Mouse (Mus musculus) spleen, embryonic (tissue): ENCODE measurements around the gene Oaz3.

Experiments used
- CTCF ChIA-PET: fragments of 350-600 bp; sonication (Branson Sonifier 250); formaldehyde crosslinking; loops from one replicate; lab custom pipeline; 2022; lab: Charles Lee

The Oaz3 gene

DNA sequence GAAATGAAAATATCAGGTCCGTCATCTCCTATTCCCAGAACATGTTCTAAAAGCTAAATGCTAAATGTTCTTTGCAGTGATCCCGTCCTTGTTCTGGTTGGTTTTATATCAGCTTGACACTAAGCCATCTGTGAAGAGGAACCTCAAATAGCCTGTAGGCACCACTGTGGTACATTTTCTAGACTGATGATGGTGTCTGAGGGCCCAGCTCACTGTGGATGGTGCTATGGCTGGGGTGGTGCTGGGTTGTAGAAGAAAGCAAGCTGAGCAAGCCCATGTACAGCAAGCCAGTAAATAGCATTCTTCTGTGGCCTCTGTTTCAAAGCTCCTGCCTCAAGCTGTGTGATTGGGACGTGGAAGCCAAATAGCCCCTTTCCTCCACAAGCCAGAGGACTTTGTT lies 13.3 kb upstream of the Oaz3 start:
- CTCF ChIA-PET = interaction anchor here (1.9 kb wide), 1 partner anchor 13 kb away, joined by 10 read pairs; no protein-coding TSS in a partner anchor

DNA sequence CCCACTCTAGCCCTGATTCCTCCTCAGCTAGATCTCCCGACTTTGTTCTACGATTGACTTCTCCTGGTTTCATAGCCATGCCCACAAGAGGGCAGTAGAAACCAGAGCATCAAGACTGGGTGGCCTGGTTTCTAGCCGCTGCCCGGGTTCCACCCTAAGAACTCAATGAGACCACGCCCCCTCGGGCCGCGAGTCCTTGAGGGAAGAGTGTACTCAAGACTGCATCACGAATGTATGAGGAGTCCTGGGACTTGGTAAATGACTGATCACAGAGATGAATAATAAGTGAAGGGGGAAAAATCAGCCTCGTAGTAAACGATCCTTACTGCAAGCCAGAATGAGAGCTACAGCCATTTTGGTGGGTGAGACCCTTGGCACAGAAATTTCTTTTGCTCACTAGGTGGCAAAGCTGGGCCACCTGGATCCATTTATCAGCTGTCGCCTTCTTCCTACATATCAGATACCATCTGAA lies 12.8 kb upstream of the Oaz3 start:
- CTCF ChIA-PET = interaction anchor here (0.8 to 1.9 kb wide), 2 partner anchors 12 to 94 kb away, joined by 3 to 10 read pairs; partner anchors contain the start of gene C2cd4d

DNA sequence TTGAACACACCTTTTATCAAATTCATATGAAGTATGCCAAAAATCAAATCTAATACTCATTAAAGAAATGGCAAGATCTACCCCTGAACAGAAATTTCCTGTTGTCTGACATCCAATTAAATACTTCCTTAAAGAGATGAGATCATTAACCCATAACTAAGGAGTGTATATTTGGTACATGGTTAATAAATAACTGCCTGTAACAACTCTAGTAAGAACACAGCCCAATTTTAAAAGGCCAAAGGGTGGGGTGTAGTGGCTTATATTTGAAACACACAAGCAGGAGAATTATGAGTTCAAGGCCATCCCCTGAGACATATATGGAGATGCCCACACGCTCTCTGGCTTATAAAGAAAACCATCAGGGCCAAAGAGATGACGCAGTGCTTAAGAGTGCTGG lies 5.7 kb upstream of the Oaz3 start:
- CTCF ChIA-PET = no interaction called here

DNA sequence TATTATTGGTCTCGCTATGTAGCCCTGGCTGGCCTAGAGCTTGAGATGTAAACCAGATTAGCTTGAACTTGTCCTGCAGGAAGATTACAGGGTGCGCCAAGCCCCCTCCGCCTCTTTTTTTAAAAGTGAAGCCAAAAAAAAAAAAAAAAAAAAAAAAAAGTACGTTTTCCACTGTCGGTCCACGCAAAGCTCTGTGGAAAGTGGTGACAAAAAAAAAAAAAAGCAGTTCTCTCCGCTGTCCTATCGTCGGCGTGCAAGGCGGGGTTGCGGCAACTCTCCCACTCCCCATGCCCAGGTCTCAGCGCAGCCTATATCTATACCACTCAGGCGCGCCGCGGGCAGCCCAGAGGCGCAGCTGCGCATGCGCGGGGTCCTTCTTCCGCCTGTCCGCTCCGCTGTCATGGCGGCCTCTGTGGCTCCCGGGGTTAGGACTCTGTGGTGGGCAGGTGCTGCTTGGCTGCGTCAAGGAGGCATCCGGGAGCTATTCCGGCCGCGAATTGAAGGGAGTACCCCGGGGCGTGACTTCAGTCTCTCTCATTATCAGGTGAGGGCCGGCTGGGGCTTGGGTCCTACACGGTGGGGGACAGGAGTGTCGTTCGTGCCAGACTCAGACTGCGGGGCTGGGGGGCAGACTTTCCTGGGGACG lies 641 bp downstream of the Oaz3 start, which contains the start of gene Mrpl9:
Mrpl9 (plus strand) TSS at position 368 of the 646 bp plus-strand sequence.
- CTCF ChIA-PET = interaction anchor here (0.5 to 0.7 kb wide), 5 partner anchors 9 to 929 kb away, joined by 4 to 12 read pairs (median 5); no protein-coding TSS in a partner anchor

DNA sequence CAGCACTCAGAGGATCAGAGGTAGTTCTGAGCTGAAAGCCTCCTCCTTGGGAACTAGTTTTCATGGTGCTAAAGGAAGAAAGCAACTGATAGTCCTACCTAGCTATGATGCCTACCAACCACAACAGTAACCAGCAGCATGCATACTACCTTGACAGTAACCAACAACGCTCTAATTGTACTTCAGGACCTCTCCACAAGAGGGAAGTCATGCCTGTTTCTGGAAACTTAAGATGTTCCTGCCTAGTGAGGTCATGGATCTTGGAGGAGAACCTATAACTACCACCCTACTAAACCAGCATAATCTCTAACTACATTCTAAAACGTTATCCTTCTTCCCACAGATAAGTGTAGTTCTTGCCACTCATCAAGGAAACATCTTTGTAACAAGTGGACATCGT lies 2.5 kb downstream of the Oaz3 start:
- CTCF ChIA-PET = no interaction called here

DNA sequence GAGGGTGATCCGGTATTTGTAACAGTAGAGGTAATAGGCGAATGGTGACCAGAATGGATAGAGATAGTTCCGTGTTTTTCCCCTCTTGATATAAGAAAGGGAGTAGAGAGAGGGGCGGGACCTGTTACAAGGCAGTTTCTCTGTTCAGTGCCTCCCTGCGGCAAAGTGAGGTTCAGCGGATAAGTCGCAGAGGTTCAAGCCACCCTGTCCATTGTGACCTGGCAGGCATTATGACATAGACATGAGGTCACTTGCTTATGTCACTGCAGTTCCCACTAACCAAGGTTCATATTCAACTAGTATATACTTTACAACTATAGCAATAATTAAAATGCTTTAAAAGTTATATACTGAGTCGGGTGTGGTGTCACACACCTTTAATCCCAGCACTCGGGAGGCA lies 7.3 kb downstream of the Oaz3 start:
- CTCF ChIA-PET = no interaction called here

DNA sequence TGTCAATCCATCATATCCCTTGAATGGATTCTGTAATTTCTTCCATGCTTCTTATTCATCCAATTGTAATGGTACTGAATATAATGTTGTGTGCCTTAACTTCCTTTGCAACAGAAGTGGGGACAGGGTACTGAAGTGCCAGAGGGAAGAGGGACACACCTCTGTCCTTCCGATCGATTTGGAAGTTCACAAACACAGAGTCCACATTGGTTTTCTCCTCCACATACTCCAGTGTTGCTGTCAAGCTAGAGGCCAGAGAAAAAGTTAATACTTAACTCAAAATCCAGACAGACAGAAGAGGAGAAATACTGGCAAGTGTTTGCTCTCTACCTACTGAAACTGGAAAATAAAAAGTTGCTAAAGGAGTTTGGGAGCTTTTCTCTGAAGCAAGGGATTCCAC lies 9.4 kb downstream of the Oaz3 start:
- CTCF ChIA-PET = no interaction called here

DNA sequence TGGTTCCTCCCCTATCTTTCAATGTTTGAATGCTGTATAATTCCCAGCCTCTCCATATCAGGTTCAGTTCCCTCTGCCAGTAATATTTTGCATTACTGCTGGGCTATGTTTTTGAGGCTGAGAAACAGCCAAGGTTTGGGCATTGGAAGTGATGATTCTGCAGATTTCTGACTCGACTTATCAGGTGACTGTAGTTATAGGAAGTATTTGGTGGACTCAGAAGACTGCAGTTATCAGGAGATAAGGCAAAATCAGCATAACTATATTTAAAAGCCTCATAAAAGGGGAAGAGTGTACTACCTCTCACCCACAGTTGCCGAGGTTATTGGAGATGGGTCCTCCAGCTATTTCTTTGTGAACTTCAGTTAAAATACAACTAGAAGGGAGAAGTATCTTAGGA lies 12.7 kb downstream of the Oaz3 start:
- CTCF ChIA-PET = no interaction called here

DNA sequence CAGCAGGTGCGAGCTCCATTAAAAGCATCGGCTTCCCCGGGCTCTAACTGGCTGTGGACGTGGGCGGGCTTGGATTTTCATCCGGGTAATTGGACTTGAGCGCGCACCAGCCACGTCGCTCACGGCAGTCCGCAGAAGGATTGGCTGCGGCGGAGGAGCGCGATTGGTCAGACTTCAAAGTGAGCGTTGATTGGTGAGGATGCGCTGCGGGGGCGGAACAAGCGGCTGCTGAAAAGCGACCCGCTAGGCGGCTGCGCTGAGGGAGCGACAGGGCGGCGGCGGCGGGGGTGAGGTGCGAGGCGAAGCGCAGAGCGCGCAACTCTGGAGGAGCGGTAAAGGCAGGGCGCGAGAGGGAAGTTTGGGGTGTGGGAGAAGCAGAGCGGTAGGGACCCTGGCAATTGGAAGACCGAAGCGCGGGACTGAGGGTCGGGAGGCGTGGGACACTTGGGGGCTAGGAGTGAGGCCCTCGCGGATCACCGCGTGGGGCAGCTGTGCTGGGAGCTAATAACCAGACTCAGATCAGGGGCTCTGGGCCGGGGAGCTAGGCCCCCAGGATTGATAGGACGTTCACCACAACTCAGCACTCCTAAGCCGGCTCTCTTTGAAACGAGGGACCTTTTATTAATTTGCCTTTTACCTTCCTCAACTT lies 30.6 kb downstream of the Oaz3 start, which contains the start of gene Tdrkh:
Tdrkh (plus strand) TSS at position 243 of the 649 bp plus-strand sequence.
- CTCF ChIA-PET = no interaction called here

DNA sequence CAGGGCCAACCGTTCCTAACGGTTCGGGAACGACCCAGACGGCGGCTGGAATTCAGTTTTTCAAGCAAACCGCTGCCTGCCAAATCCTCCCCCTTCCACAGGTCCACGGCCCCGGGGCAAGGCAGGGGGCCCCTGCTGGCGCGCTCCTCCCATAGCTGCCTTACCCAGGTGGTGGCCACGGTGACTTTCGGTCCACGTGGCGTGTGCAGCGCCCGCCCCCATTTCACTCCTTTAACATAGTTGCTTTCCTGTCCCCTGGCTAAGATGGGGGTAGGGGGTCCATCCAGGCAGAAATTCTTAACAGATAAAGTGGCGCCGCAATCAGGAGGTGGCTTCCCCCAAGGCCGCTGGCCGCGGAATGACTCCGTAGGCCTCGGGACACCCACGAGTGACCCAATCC lies 31.2 kb downstream of the Oaz3 start:
- CTCF ChIA-PET = no interaction called here

DNA sequence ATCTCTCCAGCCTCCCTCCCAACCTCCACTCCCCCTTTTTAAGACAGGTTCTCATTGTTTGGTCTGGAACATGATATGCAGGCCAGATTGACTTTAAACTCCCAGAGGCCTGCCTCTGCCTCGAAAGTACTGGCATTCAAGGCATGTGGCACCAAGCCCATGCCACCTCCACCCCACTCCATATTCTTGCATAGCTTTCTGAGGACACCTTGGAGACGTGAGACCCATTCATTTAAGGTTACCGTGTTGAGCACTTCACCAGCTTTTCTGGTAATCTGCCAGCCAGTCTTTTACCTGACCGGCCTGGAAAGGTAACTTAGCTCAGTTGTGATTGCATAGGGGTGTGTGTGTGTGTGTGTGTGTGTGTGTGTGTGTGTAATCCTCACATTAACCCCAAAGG lies 38.2 kb downstream of the Oaz3 start:
- CTCF ChIA-PET = no interaction called here

DNA sequence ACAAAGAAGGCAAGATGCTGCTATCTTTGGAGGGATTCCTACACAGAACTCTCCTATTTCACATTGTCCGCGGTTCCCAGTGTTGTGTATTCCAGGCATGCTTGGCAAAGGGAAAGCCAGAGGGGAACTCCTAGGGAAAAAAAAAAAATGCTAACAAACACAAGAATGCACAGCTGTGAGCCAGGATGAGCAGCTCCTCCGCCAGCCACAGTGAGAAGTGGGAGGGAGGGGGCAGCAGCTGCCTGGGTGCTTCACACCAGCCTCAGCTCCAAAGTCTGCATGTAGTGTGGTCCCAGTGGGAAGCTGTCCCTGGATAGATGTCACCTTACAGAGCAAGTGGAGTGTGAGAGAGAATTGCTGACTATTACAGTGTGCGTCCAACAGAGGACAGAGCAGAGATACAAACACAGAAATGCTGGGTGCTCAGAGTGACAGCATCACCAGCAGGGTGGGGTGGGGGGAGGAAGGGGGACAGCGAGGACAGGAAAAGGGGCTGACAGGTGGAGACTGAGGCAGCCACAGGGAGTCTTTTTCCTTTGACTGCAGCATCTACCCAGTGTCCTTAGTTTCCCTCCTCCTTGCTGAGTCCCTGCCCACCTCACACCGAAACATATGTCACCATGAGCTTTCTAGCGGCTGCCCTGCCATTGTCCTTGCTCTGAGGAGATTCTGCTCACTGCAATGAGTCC lies 39.2 kb downstream of the Oaz3 start:
- CTCF ChIA-PET = no interaction called here

DNA sequence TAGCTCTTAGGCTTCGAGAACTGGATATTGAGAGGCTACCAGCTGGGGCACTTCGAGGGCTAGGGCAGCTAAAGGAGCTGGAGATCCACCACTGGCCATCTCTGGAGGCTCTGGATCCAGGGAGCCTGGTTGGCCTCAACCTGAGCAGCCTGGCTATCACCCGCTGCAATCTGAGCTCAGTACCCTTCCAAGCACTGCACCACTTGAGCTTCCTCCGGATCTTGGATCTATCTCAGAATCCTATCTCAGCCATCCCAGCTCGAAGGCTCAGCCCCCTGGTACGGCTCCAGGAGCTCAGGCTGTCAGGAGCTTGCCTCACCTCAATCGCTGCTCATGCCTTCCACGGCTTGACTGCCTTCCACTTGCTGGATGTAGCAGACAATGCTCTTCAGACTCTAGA lies 41.3 kb downstream of the Oaz3 start:
- CTCF ChIA-PET = no interaction called here

DNA sequence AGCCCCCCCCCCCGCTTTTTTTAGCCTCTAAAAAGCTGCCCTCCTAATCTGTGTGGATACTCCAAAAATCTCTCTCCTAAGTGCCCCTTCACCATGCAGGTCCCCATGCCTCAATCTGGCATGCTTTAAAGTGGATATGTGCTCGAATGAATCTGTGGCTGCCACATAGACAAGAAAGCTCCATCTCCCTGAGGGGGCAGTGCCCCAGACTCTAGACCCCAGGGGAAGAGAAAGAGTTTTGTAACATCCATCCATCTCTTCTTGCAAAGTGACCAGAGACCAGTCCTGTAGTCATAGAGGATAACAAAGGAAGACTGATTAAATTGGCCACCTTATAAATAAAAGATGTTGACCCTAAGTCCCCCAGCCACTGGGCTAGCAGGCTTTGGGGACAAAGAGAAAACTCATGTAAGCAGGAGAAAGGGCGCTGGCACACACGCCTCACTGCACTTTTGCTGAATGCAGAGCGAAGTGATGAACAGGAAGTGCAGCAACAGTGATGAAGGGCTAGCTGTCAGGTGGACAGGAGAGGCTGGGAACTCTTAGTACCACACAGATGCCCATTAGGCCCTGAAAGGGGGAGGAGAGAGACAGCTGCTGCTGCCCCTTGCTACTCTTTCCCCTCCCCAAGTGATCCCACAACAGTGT lies 43.9 kb downstream of the Oaz3 start:
- CTCF ChIA-PET = interaction anchor here (0.6 kb wide), 1 partner anchor 419 kb away, joined by 6 read pairs; no protein-coding TSS in a partner anchor

DNA sequence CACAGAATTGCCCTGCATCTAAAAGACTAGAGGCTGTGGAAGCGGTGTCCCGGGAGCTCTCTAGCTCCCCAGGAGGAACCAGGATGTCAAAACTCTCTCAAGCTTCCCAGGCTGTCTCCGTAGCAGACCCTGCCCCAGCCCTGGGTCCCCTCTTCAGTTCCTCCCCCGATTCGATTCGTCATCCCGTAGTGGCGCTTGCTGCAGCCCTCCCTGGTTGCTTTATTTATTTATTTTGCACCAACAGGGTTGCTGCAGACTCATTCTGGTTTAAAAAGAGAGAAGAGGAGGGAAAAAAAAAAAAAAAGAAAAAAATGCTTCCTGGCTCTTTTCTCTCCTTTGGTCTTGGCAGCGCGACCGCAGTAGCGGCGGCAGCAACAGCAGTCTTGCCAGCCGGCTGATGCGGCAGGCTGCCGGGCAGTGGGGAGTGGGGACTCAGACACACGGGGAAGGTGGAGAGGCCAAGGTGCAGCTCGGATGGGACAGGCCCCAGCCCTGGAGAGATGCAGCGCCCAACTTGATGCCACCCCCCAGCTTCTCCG lies 44.7 kb downstream of the Oaz3 start:
- CTCF ChIA-PET = no interaction called here

DNA sequence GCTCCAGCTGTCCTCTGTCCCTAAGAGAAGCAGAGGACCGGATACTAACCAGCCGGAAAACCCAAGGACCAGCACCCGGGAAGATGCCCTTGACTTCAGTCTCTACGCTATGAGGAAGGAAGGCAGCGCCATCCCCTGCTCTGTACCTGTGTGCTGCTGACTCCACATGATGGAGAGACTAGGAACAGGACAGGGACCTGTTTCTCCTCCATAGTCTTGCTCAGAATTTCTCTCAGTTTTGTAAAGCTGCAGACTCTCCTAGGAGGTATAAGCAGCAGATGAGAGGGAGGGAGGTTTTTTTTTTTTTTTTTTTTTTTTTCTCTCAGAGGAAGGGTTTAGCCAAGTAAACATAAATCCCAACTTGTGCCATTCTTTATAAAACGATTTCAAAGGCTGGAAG lies 45.5 kb downstream of the Oaz3 start, which contains the start of gene Lingo4:
Lingo4 (plus strand) TSS at position 301 of the 400 bp plus-strand sequence.
- CTCF ChIA-PET = no interaction called here

DNA sequence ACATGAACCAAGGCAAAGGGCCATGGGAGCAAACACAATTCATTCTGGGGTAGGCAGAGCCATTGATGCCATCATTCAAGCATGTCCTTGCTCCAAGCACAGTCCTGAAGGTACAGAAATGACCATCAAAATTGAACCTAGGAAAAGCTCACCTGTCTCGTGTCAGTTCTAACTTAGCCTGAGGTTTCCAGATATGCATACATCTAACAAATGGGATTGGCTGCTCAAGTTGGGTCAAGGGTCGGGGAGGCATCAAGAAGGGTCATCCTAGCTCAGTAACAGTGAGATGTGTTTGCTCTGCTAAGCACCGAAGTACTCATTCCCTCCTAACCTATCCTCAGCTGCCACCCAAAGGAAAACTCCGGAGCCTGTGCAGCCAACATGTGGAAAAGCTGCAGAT lies 46.9 kb downstream of the Oaz3 start:
- CTCF ChIA-PET = no interaction called here

DNA sequence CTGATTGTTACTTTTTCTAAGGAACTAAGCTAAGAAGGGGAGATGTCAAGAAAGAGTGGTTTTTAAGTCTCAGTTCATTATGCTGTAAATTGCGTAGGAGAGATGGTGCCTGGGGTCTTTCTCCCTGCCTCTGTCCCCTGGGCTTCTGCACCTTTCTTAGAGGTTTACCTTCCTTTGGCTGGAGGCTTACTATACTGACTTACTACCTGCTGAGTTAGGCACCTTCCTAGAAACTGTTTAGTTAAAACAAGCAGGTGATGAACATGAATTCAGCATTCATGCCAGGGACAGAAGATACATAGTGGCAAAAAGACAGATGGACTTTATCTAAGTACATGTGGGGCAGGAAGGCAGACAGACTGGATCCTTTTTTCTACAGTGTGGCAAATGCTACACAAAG lies 47.4 kb downstream of the Oaz3 start:
- CTCF ChIA-PET = no interaction called here

DNA sequence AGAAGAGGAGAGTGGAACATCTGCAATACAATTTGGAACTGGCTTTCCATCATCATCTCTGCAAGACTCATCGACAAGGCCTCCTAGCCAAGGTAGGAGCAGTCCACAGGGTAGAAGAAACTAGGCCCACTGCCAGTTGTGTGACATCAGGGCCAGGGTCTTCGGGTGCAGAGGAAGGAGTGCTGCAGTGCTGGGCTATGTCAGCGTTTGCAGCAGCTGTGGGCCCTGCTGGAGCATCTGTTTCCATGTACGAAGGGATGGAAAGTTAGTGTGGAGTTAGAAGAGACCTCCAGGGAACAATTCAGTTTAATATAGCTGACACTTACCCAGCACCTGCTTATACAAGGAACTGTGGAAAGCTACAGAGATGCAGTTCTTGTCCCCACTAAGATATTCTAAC lies 50.7 kb downstream of the Oaz3 start:
- CTCF ChIA-PET = no interaction called here

DNA sequence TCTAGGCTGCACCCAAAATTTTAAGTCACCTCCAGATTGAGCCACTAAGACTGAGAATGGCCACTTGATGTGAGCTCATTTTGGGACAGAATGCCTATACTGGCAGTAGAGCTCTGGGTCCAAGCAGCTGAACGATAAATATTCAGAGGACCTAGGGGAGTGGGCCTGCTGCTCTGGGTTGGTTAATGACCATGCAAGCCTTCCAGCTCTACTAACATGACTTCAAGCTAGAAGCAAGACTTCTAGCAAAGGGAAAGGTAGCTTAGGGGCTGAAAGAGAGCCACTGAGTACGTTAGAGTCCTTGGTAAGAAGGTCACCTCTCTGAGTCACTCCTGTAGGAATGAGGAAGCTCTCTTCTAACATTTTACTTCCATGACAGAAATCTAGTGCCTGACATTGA lies 51.6 kb downstream of the Oaz3 start:
- CTCF ChIA-PET = no interaction called here

DNA sequence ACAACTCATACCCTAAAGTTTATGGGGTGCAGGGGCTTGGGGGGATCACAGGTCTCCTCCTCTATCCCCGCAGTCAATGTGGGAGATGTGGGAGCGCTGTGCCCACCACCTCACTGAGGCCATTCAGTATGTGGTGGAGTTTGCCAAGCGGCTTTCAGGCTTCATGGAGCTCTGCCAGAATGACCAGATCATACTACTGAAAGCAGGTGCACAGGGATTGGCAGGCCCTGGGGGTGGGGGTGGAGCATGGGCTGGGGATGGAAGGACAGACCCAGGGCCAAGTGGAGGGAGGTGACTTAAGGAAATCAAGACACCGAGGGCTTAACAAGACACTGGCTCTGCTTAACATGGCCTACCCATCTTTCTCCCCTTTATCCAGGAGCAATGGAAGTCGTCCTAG lies 52.7 kb downstream of the Oaz3 start:
- CTCF ChIA-PET = no interaction called here

DNA sequence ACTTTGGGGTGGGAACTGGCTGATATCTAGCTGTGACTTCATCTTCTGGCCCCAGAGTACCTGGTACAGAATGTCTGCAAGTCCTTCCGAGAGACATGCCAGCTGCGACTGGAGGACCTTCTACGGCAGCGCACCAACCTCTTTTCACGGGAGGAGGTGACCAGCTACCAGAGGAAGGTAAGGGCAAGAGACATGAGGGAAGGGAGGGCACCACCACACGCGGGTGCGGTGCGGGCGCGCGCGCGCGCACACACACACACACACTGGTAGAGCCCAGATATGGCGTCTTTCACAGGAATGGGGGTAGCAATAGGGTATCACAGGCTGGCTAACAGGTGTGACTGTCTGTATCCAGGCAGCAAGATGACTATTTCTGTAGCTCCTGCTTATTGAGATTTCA lies 54.3 kb downstream of the Oaz3 start:
- CTCF ChIA-PET = no interaction called here
